1 mouse cellular context compared by ENCODE assay signal in the genomic region with DNA sequence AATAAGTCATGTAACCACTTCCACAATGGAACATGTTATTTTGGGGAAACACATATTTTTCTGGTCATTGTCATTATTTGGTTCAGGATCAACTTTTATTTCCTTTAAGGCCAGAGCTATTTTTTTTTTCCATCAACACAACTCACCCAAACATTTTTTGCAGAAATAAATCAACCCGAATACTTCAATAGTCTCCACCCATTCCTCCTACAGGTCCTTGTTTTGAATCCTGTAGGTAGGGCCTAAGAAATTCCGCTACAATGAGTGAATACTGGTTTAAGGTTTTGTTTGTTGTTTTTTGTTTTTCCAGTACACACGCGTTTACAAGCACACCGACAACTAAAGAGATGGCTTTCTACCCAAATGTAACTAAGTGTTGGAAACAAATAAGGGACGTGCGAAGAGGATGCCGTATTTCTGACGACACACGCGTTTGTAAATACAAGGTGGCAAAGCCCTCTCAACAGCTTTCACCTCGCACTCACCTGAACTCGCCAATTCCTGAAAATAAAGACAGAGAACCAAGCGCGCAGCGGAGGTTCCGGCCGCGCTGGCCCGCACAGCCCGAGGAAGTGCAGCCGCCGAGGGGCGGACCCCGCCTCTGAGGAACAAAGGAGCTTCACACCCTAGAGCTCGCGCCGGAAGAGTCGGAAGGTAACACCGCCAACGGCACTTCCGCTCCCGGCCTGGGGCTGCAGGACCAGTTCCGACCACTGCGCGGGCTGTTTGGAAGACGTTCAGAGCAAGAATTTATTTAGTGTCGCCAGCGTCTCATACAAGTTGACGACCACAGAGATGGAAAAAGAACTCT.
TF ChIP-seq lines count a peak whose summit lies in the region.

TSS of gene Zfp560 (minus strand) at position 646 of the 811 bp plus-strand sequence.

TF ChIP-seq in CH12.LX, 34 proteins besides CTCF, POLR2A, EP300 and RAD21 (continued from another document):
- TF ChIP-seq ZMIZ1 (IDR thresholded peaks at IDR 0.05; ENCODE audit: low read depth, low read length) (no peak), UBTF (IDR thresholded peaks at IDR 0.05; ENCODE audit: low read depth, low read length) (peak; percentile 100), ZKSCAN1 (IDR thresholded peaks at IDR 0.05; ENCODE audit: borderline replicate concordance, low read depth, low read length) (no peak; the same call in 1 of the 2 replicates), JUN (IDR thresholded peaks at IDR 0.05; ENCODE audit: insufficient read depth, low read depth, low read length) (no peak), USF2 (conservative IDR thresholded peaks at IDR 0.05; ENCODE audit: low read depth, low read length) (no peak), TCF12 (IDR thresholded peaks at IDR 0.05; ENCODE audit: low read depth, low read length) (peak; percentile 88), BHLHE40 (IDR thresholded peaks at IDR 0.05; ENCODE audit: low read depth, low read length) (no peak), CHD2 (IDR thresholded peaks at IDR 0.05; ENCODE audit: low read length) (no peak), SIN3A (IDR thresholded peaks at IDR 0.05; ENCODE audit: low read length) (peak; percentile 93), NRF1 (IDR thresholded peaks at IDR 0.05; ENCODE audit: low read depth, low read length) (peak; percentile 36; the same call in 1 of the 2 replicates), MEF2A (IDR thresholded peaks at IDR 0.05; ENCODE audit: borderline replicate concordance, low read depth, low read length) (peak; percentile 82; the same call in 1 of the 2 replicates), NELFE (IDR thresholded peaks at IDR 0.05; ENCODE audit: low read depth, low read length) (peak; percentile 77), MYC (IDR thresholded peaks at IDR 0.05; ENCODE audit: low read depth, low read length) (no peak), TBP (conservative IDR thresholded peaks at IDR 0.05; ENCODE audit: low read depth, low read length) (peak; percentile 83), ZNF384 (IDR thresholded peaks at IDR 0.05; ENCODE audit: low read depth, low read length) (no peak), USF1 (IDR thresholded peaks at IDR 0.05; ENCODE audit: low read depth, low read length) (no peak), MAX (IDR thresholded peaks at IDR 0.05; ENCODE audit: low read length) (peak; percentile 78), KAT2A (IDR thresholded peaks at IDR 0.05; ENCODE audit: insufficient replicate concordance, low read length) (peak; percentile 85; the same call in 1 of the 2 replicates), MXI1 (IDR thresholded peaks at IDR 0.05; ENCODE audit: low read depth, low read length) (peak; percentile 75; the same call in 1 of the 2 replicates)
